Mouse (Mus musculus): ENCODE data around the gene Tcerg1l. TPM values are rescaled to one million over a fixed set of nuclear protein-coding genes. Genes with fewer than 3 reads are reported as not detected.

The Tcerg1l gene
- total RNA-seq (2021) = under 1 TPM; 0.10 to 0.25 TPM
- long read RNA-seq, experiment 1, partial matches to known transcripts = 0 of 1 reads
- long read RNA-seq, experiment 1, other reads (novel, unspliced or antisense) = 0 of 1 reads
- long read RNA-seq, experiment 2, partial matches to known transcripts = 0 of 2 reads
- long read RNA-seq, experiment 2, other reads (novel, unspliced or antisense) = 1 of 2 reads

DNA sequence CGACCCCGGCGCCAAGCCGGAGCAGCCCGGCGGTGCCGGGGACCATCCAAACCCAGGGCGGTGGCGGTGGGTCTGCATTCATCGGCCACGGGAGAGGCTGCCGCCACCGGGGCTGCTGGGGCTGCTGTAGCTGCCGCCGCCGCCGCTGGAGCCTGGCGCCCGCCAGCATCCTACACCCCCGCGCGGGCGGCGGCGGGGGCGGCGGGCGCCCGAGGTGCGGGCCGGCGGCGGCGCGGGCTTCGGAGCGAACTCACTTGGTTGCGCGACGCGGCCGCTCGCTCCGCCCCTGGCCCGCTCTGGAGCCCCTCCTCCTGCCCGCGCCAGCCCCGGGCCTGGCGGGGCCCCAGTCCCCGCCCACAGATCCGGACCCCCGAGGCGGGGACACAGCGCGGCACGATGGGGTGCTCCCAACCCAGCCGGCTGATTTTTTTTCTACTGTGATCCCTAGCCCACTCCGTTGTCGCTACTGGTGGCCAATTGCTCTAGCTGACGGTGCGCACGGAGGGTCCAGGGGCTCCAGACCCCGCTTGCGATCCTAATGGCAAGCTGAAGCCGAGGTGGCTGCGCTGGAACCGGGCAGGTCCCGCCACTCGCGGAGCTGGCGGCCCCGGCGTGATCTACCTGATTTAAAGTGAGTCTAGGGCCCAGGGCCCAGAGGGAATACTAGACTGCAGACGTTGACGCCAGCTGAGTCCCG lies at the start of gene Tcerg1l:
Gene Tcerg1l (minus strand): TSS at position 246 of the 697 bp plus-strand sequence.
- DNase-seq (ENCODE audit: low spot score in 2 of 2) = no peak

DNA sequence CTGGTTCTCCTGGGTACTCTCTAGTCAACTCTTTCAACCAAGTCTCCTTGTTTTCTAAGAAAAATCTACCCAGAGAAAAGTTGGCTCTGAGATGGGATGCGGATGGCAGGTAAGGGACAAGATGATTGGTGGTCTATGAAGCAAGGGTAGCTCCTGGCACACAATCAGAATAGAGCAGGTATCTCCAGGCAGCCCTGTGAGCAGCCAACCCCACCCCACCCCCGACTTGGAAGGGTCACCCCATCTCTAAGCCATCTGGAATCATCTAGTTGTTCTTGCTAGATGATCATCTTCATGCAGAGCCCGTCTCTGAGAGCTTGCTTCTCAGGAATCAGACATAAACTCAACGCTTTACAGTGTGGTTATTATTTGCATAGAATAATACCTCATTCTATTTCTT lies 44.6 kb upstream of the Tcerg1l start:
- DNase-seq (ENCODE audit: low spot score in 2 of 2) = no peak

DNA sequence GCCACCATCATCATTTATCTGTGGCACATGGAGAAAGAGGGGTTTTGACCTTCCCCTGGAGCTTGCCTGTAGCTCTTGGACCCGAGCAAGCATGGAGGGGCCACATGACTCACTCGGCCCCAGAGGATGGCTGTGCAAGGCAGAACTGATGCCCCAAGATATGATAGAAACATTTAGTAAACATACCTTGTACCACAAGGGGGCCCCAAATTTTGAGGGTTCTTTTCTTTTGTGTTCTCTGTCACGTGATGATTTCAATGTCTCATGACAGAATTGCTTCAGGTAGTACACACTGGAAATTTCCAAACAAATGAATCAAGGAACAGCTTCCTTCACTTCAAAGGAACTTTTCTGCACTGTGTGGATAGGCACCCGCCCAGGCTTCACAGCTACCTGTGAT lies 35.0 kb upstream of the Tcerg1l start:
- no peak for DNase-seq (ENCODE audit: low spot score in 2 of 2)

DNA sequence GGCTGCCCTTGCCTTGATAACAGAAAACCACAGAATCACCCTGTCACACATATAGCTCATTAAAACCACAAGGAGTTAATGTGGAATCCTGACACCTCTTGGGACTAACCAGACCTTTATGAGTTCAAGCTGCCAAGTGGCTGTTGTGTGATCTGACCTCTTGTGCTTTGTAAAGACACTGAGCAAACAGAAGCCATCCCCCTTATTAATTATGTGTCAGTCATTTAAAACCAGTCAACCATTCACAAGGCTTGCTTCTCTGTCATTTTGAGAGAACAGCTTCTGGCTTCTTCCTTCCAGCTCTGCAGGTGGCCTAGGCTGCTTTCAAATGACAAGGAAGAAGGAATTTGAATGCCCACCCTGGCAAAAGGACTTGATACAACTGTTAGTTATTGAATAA lies 33.9 kb upstream of the Tcerg1l start:
- no peak for DNase-seq (ENCODE audit: low spot score in 2 of 2)

DNA sequence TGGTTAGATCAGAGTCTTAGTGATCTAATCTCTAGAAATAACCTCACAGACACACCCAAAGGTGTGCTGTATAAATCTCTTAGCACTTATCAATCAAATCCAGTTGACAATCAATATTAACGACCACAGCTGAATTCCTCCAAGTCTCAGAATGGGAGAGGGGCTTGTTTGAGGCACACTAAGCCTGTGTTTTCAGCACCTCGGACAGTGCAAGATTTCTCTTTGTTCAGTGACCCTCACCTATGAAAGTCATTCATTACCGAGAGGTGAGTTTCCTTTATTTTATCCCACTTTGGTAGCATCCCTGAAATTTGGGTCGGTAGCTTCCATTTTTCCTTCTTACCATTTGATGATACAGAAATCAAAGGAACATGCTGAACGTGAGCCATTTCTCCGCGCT lies 32.4 kb upstream of the Tcerg1l start:
- DNase-seq (ENCODE audit: low spot score in 2 of 2) = no peak

DNA sequence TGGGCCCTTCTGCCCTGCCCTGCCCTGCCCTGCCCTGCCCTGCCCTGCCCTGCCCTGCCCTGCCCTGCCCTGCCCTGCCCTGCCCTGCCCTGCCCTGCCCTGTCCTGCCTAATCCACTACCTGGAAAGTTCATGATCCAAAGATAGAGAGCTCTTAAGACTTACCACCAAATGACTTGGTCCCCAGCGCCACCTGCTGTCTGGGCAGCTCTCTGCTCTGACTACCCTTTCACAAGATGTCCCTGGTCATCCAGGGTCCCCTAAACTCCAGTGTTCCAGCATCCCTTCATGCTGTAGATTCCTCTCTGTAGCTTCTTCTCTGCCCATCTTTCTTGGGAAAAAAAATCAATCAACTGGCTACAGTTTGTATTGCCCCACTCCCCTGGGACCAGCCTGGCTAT lies 31.3 kb upstream of the Tcerg1l start:
- peak in 1 of 2 experiments; percentile 22 for DNase-seq (ENCODE audit: low spot score in 2 of 2)

DNA sequence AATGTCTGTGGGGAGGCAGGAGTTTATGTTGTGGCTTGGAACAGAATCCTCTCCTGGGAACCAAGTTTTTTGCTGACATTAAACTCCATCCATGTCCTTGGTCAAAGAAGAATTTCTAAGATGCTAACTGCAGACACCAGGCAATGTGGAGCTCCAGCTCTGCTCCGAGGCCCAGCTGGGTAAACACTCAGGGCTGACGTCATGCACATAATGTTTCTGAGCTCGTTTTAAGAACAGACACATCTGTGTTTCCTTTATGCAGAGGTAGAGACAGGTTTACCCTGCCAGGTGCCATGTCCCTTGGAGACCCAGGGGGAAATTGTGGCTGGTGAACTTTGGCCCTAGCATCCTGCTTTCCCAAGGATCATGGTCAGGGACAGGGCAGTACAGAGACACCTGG lies 29.9 kb upstream of the Tcerg1l start:
- DNase-seq (ENCODE audit: low spot score in 2 of 2) = no peak

DNA sequence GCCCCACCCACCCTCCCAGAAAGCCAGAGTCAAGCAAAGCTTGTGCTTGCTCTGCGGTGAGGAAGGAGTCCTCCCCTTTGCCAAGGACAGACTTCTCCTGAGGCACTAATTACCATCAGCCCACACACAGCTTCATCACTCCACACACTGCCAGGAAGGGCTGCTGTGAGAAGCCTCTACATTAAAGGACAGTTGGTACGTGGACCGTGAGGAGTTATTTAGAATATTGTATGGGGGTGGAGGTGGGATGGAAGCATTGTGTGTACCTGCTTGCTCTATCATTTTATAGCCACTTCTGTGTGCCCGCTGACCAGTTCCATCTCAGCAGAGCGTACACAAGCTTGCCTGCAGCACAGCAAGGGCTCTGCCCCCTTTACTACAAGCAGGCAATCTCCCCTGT lies 16.0 kb upstream of the Tcerg1l start:
- no peak for DNase-seq (ENCODE audit: low spot score in 2 of 2)

DNA sequence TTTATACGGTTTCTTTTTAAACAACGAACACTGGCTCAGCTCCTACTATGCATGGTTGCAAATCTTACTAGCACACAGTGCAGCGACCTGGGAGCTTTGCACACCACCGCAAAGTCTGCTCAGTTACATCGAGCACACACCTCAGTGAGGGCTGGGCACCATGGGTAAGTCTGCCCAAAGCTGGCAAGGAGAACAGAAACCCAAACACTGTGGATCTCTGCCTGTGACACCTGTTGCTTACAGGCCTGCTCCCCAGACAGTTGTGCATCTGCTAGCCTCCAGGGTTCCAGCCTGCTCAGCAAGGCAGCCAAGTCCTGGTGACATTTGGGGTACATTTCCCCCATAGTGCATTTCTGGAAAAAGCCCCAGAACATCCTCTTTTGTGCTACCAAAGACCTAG lies 4.1 kb upstream of the Tcerg1l start:
- no peak for DNase-seq (ENCODE audit: low spot score in 2 of 2)

DNA sequence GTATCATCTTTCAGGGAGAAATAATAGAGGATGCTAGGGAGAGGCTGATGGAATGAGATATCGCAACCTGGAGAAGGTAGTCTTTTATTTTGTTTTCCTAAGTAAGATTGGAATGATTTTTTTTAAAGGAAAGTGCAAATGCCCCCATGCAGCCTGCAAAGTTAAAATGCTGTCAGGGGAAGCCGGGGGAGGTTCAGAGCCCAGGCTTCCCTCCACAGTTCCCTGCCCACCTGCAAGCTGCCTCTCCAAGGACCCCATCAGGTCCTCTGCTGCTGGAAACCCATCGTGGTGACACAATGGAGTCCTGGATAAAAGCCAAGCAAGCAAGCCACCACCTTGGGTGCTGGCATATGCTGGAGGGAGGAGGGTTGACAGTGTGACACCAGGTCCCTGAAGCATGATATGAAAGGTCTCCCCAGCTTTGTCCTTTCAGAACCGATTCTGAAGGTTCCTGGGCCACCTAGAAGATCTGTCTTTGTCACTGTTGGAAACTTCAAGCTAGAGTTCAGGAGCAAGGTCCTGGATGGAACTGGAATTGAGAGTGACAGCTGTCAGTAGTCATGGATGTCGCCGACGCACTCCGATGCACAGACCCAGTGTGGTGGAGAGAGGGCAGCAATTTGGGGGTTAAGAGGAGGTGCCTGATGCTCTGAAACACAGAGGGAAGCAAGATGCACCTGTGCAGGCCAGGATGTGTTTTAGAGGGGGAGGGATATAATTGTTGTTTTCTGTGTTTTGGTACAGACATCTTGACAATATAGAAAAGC lies 3.2 kb upstream of the Tcerg1l start:
- no peak for DNase-seq (ENCODE audit: low spot score in 2 of 2)

DNA sequence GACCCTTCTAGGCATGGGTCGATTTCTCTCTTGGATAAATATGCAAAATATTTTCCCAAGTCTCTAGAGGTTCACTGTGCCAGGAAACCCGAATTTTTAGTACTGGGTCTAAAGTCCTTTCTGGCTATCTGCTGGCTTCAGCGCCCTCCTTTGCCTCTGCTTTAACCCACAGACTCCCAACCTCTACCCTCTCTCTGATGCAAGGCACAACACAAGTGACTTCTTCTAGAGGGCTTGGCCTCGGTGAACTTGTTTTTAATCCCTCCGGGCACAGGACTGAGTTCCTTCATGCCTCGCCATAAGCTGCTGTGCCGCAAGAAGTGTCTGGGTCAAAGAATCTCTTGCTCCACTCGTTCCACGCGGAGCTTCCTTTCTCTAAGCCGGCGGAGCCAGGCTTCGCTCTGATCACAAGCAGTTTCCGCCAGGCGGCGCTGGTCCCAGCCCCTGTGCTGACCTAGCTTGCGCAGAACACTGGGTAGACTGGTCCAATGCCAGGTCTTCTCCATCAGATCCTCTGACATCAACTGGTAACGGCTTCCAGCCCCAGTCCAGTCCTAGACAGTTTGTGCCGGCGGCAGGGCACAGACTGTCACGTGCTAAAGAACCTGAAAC lies 758 bp upstream of the Tcerg1l start:
- peak; percentile 36 to 66 for DNase-seq (ENCODE audit: low spot score in 2 of 2)

DNA sequence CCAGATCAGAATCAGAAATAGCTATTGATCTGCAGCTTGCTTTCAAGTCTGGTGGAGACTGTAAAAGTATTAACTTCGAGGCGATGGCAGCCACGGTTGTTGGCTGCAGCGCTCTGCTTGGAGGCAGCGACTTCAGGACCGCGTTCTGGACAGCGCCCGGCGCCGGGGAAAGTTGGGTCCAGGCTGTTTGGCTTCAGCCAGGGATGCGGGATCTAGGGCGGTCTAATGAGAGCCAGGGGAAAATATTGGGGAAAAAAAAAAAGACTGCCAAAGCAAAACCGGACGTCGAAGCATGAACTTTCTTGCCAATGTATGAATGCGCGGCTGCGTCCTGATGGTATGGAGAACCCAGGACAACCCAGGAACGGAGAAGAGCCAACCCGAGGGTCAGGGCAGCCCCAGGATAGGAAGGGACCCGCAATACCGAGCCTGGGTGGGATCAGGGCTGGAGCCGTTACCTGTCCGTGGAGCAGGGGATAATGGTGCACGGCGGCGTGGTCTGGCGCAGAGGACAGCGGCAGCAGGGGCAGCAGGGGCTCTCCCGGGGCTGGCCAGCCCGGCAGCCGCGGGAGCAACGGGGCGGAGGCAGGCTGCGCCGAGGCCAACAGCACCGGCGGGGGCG lies 556 bp downstream of the Tcerg1l start:
- DNase-seq (ENCODE audit: low spot score in 2 of 2) = peak; percentile 42 to 74

DNA sequence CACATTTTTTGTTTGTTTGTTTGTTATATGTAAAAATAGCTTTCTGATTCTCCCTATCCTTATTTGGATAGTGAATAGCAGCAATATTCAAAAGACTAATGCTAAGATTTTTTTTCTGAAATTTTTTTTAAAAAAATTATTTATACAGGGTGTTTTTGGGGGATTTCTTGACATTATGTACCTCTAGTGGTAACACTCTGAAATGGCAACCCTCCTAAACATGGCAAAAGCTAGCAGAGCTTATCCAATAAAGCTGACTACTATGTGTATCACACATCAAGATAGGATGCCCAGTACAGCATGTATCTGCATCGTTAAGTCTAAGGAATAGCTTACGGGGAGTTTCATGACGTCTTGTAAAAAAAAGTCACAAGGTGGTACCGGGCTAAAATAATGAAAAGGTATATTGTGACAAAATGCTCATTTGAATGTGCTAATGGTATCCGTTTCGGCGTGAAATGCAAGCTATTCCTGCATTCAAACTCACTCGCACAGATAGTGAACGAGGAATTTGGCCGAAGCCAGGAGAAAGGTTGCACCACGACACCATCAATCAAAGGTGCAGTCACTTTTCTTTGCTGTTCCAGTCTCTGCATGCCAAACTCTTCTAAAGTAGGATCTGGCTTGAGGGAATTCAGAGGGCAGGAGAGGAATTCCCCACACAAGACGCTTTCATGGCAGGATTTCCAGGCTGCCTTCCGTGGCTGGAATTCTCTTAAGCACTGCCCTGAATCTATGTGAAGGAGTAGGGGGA lies 1.2 kb downstream of the Tcerg1l start:
- no peak for DNase-seq (ENCODE audit: low spot score in 2 of 2)

DNA sequence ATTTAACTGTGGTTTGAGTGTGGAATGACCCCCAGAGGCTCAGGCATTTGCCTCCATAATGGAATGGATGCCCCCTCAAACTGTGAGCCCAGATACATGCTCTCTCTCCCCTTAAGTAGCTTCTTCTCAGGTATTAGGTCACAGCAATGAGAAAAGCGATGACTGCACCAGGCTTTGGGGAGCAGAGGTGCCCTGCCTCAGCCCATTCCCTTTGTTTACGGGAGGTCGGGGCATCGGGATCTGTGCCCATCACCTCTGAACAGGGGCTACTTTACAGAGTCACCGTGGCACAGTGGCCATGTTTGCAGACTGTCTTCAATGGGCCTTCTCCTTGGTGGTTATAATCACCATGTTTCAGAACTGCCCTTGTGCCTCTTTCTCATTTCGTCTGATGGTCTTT lies 7.6 kb downstream of the Tcerg1l start:
- DNase-seq (ENCODE audit: low spot score in 2 of 2) = no peak

DNA sequence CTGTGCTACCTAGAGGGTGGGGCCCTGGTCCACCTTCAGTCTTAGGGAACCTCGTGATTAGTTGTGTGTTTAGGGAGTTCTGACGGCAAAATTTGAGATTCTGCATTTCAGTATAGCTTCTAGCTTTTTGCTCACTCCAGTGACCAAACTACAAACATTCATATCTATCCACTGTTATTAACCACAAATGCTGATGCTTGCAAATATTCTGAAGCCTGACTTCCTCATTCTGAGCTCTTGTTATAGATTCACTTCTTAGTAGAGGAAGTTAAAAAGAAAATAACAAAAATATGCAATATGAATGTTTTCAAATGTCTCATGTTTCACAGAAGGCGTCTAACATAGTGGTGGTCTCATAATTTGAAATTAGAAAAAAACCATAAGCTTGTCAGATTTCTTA lies 8.5 kb downstream of the Tcerg1l start:
- no peak for DNase-seq (ENCODE audit: low spot score in 2 of 2)

DNA sequence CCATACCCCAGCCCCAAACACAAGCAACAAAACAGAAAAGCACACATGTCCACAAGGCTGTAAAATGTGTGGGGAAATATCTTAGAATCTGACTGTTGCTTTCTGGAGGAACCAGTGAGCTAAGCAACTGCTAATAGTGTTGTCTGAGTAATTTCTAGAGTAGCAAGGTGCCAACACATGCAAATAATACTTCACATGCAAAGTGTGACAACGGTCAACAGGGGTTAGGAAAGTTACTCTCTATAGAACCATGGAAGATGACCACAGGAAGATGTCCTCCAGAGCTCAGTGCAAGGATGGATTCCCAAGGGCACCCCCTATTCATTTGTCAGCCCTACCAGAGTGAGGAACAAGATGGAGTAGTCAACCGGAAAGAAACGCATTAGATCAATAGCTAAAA lies 18.3 kb downstream of the Tcerg1l start:
- no peak for DNase-seq (ENCODE audit: low spot score in 2 of 2)

DNA sequence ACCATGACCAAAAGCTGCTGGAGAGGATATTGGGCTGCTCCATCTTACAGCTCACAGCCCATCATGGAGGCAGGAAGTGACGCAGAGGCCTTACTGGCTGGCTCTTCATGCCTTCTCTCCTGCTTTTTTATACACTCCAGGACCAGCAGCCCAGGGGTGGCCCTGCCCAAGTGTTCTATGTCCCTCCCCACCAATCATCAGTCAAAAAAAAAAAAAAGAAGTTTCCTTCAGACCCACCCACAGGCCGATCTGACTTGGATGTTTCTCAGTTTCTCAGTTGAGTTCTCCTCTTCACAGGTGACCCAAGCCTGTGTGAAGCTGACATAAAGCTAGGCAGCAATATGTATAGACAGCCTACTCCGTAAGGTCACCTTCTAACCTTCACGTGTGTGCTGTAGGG lies 19.0 kb downstream of the Tcerg1l start:
- no peak for DNase-seq (ENCODE audit: low spot score in 2 of 2)

DNA sequence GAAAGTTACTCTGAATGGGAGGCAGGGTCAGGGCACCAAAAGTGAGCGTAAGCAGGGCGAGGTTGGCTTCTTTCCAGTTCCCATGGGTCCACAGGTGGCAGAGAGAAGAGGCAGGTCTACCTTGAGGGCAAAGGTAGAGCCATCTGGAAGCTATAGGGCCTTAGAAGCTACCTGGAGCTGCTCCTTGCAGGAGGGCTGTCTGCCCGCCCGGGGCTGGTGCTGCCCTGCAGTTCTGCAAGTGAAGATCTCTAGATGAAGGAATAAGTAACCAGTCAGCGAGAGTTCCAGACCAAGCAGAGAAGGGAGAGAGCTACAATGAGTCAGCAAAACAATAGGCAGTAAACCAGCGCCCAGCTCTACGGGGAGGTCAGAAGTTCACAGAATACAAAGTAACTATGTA lies 22.0 kb downstream of the Tcerg1l start:
- no peak for DNase-seq (ENCODE audit: low spot score in 2 of 2)

DNA sequence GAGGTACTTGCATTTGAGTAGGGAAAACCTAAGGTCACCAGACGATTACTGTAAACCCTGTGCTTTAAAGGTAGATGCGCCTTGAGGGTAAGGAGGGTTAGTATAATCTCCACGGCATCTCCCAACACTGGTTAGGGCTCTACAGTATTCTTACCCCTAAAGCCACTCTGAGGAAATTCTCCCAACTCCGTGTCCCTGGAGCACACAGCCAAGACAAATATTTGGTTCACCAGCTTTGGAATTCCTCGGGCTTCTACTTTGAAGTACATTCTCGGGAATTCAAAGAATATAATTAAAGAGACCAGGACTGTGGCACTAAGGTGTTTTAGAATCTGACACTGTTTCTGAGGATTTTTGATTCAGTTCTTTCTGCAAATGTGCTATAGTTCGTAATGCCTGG lies 23.2 kb downstream of the Tcerg1l start:
- DNase-seq (ENCODE audit: low spot score in 2 of 2) = no peak

DNA sequence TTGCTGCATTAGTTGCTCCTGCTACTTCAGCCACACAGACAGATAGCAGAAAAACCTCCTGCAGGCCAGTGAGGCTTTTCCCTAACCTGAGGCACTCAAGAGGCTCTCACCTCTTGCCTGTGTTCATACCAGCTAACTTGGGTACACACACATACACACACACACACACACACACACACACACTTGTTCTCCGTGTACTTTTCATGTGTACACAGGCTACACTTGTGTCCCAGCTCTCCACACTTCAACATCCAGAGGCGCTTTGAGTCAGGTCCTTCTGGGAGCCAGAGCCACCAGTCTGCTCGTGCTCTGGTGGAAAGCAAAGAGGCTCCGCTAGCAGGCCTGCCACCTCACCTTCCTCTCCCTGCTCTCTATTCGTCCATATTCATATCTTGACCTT lies 24.0 kb downstream of the Tcerg1l start:
- DNase-seq (ENCODE audit: low spot score in 2 of 2) = no peak

DNA sequence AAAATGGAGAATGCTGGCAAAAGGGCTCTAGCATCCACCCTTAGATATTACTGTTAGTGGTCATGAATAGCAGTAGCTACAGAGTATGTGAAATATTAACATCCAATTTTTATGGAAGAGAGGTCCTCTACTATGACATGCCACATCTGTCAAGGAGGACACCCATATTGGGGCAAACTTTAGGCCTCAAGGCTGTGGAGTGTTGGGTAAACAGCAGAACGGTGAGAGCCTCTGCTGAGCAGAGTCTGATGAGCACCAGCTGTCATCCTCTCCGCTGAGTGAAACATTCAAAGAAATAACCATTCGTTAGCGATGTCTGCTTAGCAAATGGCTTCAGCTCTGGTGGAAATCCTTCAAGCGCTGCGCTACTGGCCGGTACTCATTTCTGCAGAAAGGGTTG lies 30.0 kb downstream of the Tcerg1l start:
- no peak for DNase-seq (ENCODE audit: low spot score in 2 of 2)
